Mouse (Mus musculus): ENCODE measurements around the gene Arhgap10.

The Arhgap10 gene

DNA sequence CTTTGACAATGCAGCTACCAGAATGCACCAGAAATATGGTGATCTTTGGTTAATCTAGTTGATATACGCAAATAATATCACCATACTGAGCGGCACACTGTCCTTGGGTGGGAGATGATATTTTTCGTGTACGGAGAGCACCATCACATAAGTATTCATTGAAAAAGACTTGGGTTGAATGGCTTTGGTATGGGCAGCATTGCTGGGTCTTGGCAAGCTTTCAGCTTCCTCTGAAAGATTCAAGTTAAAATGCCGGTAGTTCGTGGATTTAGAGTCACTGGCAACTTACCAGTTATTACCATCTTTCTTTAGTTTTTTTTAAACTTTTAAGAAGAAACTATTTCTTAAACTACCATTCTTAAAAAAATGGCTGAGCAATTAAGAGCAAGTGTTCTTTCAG, 302.6 kb downstream of the Arhgap10 start:
- no peak for DNase-seq (ENCODE audit: low spot score)

GRCm38 (mm10) chr8:77214665-77215064, 303.1 kb downstream of the Arhgap10 start:
- no peak for DNase-seq (ENCODE audit: low spot score)

GRCm38 (mm10) chr8:77213893-77214464, 303.8 kb downstream of the Arhgap10 start:
- no peak for DNase-seq (ENCODE audit: low spot score)

DNA sequence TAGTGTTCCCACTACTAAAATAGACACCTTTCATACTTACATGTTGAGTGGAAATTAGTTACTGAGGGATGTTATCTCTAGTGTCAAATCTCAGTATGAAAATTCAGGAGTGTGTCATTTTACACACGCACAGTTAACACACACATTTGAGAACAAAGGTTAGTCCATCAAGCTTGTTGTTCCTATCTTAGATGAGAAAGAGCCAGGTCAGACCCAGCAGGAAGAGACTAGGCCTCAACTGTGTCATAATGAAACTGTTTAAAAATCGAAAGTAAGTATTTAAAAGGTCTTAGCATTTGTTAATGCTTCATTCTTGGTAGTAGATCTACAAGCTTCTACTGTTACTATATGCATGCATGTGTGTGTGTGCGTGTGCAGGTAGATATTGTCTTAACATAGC, 308.5 kb downstream of the Arhgap10 start:
- DNase-seq (ENCODE audit: low spot score): no peak

All from ovary, adult 18-20 months (tissue).